Mouse (Mus musculus): Measurements from ENCODE around the gene Gm5662.
"Not testable (repeated sequence)": the region's sequence is repeated elsewhere in the genome, so short reads cannot be mapped to it uniquely, and the experiment has no call there.

Gene Gm5662

GRCm38 (mm10) chr12:88274400-88274799 is at the start of gene Gm5662:
TSS of gene Gm5662 (minus strand) at chr12:88274500.
- DNase-seq (ENCODE audit: low read depth) = not testable (repeated sequence)

- not testable (repeated sequence) for DNase-seq (ENCODE audit: low read depth)
These were observed 49.6 kb upstream of the Gm5662 start, which contains the start of gene Gm5039 for GRCm38 (mm10) chr12:88323926-88324325. TSS of gene Gm5039 (minus strand) at chr12:88324026.

GRCm38 (mm10) chr12:88314556-88314955 is 40.3 kb upstream of the Gm5662 start:
- no peak for DNase-seq (ENCODE audit: low read depth)

- not testable (repeated sequence) for DNase-seq (ENCODE audit: low read depth)
These were observed 22.9 kb upstream of the Gm5662 start for GRCm38 (mm10) chr12:88297171-88297570.

GRCm38 (mm10) chr12:88293082-88293481 is 18.8 kb upstream of the Gm5662 start:
- DNase-seq (ENCODE audit: low read depth) = not testable (repeated sequence)

- not testable (repeated sequence) for DNase-seq (ENCODE audit: low read depth)
These were observed 10.9 kb upstream of the Gm5662 start for GRCm38 (mm10) chr12:88285224-88285623.

- DNase-seq (ENCODE audit: low read depth) = no peak
These were observed 17.1 kb downstream of the Gm5662 start for GRCm38 (mm10) chr12:88257241-88257640.

- DNase-seq (ENCODE audit: low read depth) = not testable (repeated sequence)
These were observed 18.4 kb downstream of the Gm5662 start for GRCm38 (mm10) chr12:88255917-88256316.

GRCm38 (mm10) chr12:88250000-88250399 is 24.3 kb downstream of the Gm5662 start, which contains the start of gene Gm8332:
TSS of gene Gm8332 (minus strand) at chr12:88250100.
- DNase-seq (ENCODE audit: low read depth) = not testable (repeated sequence)

- DNase-seq (ENCODE audit: low read depth) = not testable (repeated sequence)
These were observed 28.5 kb downstream of the Gm5662 start for GRCm38 (mm10) chr12:88245786-88246185.

GRCm38 (mm10) chr12:88242940-88243339 is 31.4 kb downstream of the Gm5662 start:
- not testable (repeated sequence) for DNase-seq (ENCODE audit: low read depth)

Measured in fibroblast of lung, adult 2 months (primary cell).